Mouse (Mus musculus) CD8-positive naive resting alpha-beta T cell, adult 2 months (primary cell): Measurements from ENCODE around the gene Bcas3.

Source experiments
- DNase-seq, 2 experiments: peaks; one replicate each; pipeline ENCODE4 v3.0.0; 2022; ENCODE audit warnings: low read depth in 2 of 2, low spot score in 2 of 2

Gene Bcas3

GRCm38 (mm10) chr11:85525979-85526775 is 173.2 kb downstream of the Bcas3 start:
- no peak for DNase-seq

DNA sequence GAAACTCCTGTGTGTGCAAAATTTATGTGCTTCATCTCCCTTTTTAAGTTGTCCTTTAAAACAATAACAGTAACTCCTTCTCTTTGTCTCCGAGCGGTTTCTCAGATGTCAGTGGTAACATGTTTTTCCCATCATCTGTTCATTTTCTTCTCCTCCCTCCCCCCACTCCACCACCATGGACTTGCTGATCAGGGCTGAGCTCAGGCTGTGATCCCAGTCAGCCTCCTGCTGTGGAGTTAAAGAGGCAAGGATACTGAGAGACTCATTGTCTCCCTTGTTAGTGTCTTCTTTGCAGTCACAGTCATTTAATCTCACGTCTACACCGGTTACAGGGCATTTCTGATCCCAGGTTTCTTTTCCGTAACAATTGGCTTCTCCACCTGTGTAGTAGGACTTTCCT is 174.3 kb downstream of the Bcas3 start:
- DNase-seq: no peak

- no peak for DNase-seq
These were observed 176.7 kb downstream of the Bcas3 start for GRCm38 (mm10) chr11:85529531-85530285.

GRCm38 (mm10) chr11:85540989-85541388 is 188.0 kb downstream of the Bcas3 start:
- no peak for DNase-seq

GRCm38 (mm10) chr11:85543311-85543710 is 190.3 kb downstream of the Bcas3 start:
- no peak for DNase-seq

GRCm38 (mm10) chr11:85545602-85546001 is 192.6 kb downstream of the Bcas3 start:
- DNase-seq: no peak

GRCm38 (mm10) chr11:85547966-85548365 is 195.0 kb downstream of the Bcas3 start:
- DNase-seq: no peak

GRCm38 (mm10) chr11:85549651-85550050 is 196.7 kb downstream of the Bcas3 start:
- DNase-seq: no peak

- no peak for DNase-seq
These were observed 202.1 kb downstream of the Bcas3 start for GRCm38 (mm10) chr11:85555066-85555465.

DNA sequence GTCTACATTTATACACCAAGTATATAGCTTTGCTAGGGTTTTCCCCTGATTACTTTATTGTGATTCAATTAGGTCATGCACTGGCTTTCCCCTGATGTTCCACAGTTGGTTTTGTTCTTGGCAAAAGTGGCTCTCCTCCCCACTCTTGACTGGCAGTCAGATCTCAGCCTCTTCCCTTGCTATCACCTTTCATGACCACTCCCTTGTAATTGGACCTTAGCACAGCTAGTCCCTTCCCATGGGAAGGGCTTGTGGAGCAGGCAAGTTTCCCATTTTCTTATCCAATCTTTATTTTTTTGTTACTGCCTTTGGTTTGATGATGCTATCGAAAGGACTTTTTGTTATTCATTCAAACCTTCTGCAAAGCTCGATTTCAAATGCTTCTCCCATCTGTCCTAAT is 202.8 kb downstream of the Bcas3 start:
- DNase-seq: no peak

DNA sequence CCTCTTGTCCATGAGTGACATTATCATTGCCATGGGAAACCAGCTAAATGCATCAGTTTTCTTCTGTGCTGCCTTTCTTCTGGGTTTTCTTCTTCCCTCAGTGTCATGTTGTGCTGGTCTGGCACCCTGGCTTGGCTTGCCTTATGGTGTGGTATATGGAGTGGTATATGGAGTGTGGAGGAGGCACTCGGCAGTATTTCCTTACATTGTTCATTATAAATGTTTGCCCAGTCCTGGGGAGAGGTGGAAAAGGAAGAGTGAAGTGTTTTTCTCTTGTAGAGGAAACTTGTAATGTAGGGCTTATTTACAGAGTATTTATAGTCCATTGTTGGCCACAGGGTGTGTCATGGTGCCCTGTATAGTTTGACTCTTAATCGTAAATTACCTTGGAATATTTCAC is 212.1 kb downstream of the Bcas3 start:
- no peak for DNase-seq

DNA sequence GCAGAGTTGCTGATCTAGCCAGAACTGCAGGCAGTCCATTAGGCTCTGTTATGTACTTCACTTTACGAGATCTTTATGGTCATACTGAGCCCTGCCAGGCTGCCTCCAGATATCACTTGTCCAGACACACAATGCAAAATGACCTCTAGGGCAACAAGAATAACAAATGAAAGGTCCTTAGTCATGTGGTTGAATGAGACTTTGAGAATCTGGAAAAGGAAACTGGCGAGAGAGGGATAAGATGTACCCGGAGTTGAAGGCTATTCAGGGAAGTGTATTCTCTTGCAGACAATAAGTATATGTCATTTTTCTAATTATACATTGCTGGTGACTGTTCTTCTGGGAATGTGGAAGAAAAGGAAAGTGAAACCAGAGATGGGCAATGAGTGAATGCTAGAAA is 218.1 kb downstream of the Bcas3 start:
- no peak for DNase-seq

GRCm38 (mm10) chr11:85571936-85572335 is 219.0 kb downstream of the Bcas3 start:
- DNase-seq: no peak

DNA sequence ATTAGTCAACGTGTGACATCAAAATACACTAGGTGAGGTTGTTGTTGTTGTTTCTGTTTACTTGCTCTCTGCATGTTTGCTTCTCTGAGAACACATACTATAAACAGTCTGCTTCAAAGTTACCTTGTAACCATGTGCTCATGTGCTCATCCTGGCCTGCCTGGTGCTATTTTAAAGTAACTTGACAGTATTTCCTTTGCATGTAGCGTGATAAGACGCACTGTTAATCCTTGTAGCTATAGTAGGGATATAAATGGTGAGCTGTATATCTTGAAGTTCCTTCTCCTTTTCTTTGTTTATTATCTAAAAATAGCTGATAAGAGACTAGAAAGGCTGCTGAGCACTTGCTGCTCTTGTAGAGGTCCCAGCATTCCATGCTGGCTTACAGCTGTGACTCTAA is 219.6 kb downstream of the Bcas3 start:
- DNase-seq: no peak

DNA sequence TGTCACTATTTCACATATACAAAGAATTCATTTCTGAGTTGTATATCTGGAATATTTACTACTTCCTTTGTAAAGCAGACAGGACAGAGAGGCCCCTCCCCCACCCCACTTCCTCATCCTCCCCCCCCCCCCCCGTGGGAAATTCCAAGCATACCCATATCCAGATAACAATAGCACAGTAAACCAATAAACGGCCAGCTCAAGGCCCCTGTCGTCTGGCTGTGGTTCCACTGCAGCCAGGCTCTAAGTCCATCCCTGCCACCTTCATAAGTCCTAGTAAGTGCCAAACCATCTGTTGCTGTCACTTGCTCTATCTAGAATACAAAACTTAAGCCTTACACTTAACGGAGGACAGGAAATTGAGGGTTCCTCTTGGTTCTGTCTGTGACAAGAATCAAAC is 221.5 kb downstream of the Bcas3 start:
- no peak for DNase-seq

DNA sequence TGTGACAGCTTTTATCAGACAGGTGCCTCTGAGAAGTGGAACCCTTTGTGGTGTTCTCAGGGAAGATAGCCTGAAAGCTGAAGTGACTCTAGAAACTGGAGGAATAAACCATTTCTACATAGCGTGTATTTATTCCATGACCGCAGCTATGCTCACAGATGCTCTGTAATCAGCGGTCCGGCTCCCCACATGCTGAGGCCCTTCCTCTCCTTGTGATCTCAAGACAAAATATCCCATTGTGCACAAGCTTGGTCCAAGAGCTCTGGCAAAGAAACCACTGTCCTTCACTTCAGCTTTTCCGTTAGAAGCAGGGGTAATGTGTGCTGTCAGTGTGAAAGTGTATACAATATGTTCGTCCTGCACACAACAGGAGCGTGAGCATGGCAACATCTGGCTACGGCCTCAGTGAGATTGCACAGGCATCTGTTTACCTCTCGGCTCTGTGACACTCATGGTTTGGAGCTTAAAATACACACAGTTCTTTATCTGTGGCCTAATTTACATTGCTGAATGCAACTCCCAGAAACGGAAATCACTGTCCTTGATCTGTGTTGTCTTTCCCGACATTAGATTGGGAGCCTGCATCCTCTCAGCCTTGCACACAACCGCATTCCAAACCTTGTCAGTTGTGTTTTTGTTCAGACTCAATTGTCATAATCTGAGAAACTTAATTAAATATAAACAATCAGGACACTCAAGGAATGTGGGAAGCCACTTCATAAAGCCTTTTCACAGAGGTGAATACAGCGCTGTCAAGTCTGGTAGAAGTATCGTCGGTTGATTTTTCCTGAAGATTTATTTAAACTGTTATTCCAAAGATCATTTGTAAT is 225.1 kb downstream of the Bcas3 start:
- DNase-seq: no peak

DNA sequence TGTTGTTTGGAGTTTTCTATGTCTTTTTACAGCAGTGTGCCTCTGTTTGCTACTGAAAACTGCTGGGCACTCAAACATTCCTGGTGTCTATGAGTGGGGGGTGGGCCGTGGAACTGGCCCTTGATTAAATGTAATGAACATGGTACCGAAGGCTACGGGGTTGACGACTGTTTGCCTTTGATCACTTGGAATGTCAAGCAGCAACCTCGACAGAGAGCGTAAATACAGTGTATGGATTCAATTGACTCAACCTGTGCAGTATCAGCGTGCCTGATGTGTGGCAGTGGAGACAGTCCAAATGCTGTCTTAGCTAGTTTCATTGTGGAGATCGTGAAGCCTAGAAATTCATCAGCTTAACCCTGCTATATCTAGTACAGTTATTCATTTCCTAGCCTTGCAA is 231.1 kb downstream of the Bcas3 start:
- DNase-seq: no peak

DNA sequence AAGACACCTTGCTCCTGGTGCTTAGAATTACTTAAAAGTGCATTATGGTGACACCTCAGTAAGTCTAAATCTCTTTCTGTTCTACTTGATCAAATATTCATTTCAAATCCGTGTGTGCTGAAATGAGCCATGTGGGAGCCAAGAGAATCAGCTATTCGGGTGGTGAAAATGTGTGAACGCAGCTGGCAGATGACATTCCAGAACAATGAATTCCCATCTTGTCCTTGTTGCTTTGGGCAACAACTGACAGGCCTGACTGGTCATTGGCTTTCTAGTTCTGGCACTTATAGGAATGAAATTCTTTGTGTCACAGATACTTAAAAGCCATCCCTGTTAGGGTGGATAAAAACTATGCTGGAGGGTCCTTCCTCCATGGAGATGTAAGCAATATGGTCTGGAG is 240.7 kb downstream of the Bcas3 start:
- DNase-seq: no peak

DNA sequence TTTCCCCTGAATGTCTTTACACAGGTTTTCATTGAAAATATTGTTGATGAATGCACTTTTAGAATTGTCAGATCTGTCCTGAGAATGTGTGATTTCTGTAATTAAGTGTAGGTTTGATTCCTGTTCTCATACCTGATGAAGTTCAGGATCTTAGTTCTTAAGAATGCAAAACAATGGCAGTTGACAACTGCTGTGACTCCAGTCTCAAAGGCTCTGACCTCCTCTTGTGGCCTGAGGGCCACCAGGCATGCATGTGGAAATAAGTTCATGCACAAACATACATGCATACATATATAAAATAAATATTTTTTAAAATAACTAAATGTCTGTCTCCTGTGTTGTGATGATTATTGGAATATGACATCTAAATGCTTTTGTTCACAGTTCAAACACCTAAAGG is 246.3 kb downstream of the Bcas3 start:
- DNase-seq: no peak

- no peak for DNase-seq
These were observed 250.8 kb downstream of the Bcas3 start for GRCm38 (mm10) chr11:85603546-85604322.
